Mouse (Mus musculus) myocyte (in vitro differentiated cells): ENCODE data around the gene Hecw1.

Experiments
- CEBPB ChIP-seq: IDR thresholded peaks from 2 replicates; pipeline ENCODE4 v1.6.1; 2011; ENCODE audit warnings: mild to moderate bottlenecking, moderate library complexity; ENCODE audit not compliant: poor library complexity, insufficient read depth, severe bottlenecking
- E2F4 ChIP-seq: IDR thresholded peaks from one replicate; pipeline ENCODE4 v1.6.1; 2011; ENCODE audit warnings: mild to moderate bottlenecking, control low read depth, moderate library complexity; ENCODE audit not compliant: insufficient read depth
- MAX ChIP-seq: IDR thresholded peaks from one replicate; pipeline ENCODE4 v1.6.1; 2011; ENCODE audit warnings: low read depth, mild to moderate bottlenecking, control low read depth
- POLR2A ChIP-seq: IDR thresholded peaks from one replicate; pipeline ENCODE4 v1.6.1; 2011; ENCODE audit warnings: low read depth, mild to moderate bottlenecking, control low read depth, moderate library complexity; ENCODE audit not compliant: insufficient read length
- USF1 ChIP-seq: IDR thresholded peaks from one replicate; pipeline ENCODE4 v1.6.1; 2011; ENCODE audit warnings: low read depth, mild to moderate bottlenecking, control low read depth, moderate library complexity

DNA sequence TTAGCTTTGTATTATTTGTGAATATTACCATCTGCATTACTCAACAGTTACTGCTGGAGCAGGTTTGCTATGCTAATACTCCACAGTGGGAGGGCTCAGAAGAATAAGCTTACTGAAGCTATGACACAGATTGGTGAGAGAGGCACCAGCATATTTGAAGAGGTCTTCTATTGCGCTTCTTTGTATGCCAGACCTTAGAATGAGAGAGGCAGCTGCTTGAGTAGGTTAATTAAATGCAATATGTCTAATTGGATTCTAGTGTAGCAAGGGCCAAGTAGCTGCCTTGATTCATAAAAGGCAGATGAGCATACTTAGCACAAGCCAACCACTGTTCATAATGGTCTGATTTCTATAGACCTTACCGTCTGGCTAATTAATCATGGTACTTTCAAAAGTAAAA is 35.2 kb downstream of the Hecw1 start:
- TF ChIP-seq E2F4, result no peak
- no peak for TF ChIP-seq MAX
- no peak for TF ChIP-seq USF1
- TF ChIP-seq CEBPB, result no peak
- TF ChIP-seq POLR2A, result no peak
